Mouse (Mus musculus) left cerebral cortex, postnatal 36 days (tissue): ENCODE measurements around the gene Ubr3. TPM values are rescaled to one million over a fixed set of nuclear protein-coding genes. Genes with fewer than 3 reads are reported as not detected.

Source experiments
- total RNA-seq, 2 experiments: library from RNA; stranded (reverse); gene quantifications; 2 replicates each; pipeline ENCODE4 v1.2.3; 2021

Ubr3 gene
- total RNA-seq, 2 experiments from 2014 or later, result 132 to 159 TPM

Other genes with a start within 250 kb of the Ubr3 start
- under 1 TPM; 0.69 to 0.86 TPM for gene Klhl41, start 227.1 kb upstream of the Ubr3 start, total RNA-seq
- 10 to 100 TPM; 14.9 to 15.5 TPM for gene Fastkd1, start 183.7 kb upstream of the Ubr3 start, total RNA-seq
- 10 to 100 TPM; 51.2 to 67.6 TPM for gene Ppig, start 174.7 kb upstream of the Ubr3 start, total RNA-seq
- gene Ccdc173, start 107.7 kb upstream of the Ubr3 start, total RNA-seq, result 1 to 10 TPM; 2.4 to 3.1 TPM
- 10 to 100 TPM; 20.3 to 24.5 TPM for gene Phospho2, start 107.6 kb upstream of the Ubr3 start, total RNA-seq
- gene Klhl23, start 75.3 kb upstream of the Ubr3 start, total RNA-seq, result 10 to 100 TPM; 54.4 to 57.9 TPM
- gene Ssb, start 35.7 kb upstream of the Ubr3 start, total RNA-seq, result 100 to 1,000 TPM; 111 to 126 TPM
- 10 to 100 TPM; 11.4 to 12.8 TPM for gene Mettl5, start 11.6 kb upstream of the Ubr3 start, total RNA-seq
- under 1 TPM; 0.72 to 0.91 TPM for gene Myo3b, start 141.9 kb downstream of the Ubr3 start, total RNA-seq